Mouse (Mus musculus): Measurements from ENCODE around the gene Lima1.
"Not testable (repeated sequence)": the region's sequence is repeated elsewhere in the genome, so short reads cannot be mapped to it uniquely, and the experiment has no call there.

Lima1 gene

DNA sequence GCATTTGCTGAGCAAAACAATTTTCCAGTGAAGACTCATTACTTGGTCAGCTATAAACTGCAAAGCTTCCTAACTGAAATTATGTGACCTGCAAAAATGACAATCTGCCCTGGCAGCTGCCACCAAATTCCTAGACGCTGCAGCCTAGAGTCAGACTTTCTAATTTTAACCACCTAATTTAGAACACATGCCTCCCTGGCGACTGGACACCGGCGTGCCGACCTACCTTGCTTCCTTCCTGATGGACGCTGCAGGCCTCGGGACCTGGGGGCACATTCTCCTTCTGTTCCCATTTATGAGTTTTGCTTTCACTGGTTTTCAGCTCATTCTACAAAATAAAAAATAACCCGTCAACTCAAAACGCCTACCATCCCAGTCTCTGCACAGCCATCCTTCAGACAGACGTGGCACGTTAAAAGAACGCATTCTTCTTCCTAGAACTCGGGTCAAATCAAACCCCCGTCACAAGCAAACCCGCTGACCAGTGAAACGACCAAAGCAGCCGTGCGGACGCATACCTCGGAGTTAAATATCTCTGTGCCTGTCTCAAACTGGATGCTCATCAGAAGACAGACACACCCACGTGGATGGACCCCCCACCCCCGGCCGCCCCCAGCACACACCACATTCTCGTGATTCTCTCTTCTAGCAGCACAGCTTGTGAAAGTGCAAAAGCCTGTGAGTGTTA, 73.2 kb downstream of the Lima1 start:
- no peak for DNase-seq

DNA sequence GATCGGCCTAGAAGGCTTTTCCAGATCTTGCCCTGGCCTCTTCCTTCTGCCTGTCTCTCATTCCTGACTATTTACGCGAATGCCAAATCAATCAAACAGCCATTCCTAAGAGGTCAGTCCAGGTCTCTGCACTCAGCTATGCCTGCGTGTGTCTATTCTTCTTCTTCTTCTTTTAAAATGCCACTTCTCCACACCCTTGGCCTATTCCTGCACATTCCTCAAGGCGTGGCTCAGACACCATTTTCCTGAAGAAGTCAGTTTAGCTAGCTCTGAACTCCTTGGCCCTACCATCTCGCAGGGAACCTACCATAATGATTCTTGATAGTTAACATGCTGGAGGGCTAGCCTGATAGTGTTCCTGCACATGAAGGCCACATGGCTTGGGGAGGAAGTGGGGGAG, 75.5 kb downstream of the Lima1 start:
- DNase-seq, result no peak

DNA sequence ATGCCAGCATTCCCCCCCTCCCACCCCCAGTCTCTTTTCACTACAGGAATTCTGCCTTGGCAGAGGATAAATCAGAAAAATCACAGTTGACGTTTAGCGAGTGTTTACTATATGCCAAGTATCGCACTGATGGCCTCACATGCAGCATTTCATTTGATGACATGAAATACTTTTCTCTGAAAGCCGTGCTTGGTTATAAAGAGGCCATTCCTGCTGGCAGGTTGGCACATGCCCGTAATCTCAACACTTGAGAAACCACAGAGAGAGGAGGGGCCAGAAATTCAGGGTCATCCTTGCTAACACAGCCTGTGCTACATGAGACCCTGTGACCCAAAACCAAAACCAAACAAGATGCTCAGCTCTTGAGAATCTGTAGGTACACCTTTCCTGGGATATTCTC, 77.4 kb downstream of the Lima1 start:
- DNase-seq, result no peak

DNA sequence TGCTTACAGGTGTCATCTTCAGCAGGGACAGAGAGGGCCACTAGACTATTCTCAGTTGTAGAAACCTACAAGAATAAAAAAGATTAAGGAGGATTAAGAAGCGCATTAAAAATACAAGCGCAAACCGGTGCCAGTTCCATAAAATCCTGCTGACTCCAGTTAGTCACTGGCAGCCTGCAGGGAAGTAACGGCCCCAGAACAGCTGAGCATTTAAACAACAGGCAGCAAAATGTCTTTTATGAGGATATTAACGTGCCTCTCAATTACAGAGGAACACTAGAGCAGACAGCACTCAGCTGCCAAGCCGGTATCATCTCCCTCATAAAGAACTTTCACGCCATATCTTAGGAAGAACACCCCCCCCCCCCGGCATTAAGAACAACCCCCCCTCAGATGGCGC, 78.5 kb downstream of the Lima1 start:
- DNase-seq, result no peak

DNA sequence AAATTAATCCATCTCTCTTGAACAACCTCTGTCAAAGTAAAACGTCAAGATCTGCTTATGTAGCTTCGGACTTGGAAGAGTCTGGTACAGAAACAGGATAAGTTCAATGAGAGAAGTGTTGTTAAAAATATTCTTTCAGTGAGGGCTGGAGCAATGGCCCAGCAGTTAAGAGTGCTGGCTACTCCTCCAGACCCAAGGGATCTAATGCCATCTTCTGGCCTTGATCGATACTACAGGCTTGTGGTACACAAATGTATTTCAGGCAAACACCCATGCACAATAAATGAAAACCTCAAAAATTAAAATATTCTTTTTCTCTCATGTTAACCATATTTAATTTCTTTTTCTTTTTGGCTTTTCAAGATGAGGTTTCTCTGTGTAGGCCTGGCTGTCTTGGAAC, 79.2 kb downstream of the Lima1 start:
- peak; percentile 30 for DNase-seq

DNA sequence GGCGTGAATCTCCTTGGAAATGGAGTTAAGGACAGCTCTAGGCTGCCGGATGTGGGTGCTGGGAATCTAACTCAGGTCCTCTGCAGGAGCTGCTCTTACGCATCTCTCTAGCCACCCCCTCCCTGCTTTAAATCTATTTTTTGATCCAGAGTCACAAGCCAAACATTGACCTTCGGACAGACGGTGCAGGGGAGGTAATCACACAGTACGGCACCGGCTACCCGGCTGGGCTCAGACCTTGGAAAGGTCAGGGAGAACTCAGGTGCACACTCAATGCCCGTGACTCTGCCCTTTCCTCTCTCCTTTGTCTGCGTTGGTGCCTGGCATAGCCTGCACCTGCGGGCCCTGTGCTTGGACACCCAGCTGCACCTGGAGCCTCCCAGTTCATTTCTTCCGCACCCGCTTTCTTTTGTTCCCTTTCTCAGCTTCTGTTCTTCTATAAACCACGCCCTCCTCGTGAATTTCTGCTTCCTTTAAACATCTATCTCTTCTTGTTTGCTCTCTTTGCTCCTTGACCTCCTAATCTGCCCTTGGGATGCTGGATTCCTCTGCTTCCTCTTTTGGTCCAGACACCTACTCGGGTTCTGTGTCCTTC, 82.9 kb downstream of the Lima1 start:
- no peak for DNase-seq

DNA sequence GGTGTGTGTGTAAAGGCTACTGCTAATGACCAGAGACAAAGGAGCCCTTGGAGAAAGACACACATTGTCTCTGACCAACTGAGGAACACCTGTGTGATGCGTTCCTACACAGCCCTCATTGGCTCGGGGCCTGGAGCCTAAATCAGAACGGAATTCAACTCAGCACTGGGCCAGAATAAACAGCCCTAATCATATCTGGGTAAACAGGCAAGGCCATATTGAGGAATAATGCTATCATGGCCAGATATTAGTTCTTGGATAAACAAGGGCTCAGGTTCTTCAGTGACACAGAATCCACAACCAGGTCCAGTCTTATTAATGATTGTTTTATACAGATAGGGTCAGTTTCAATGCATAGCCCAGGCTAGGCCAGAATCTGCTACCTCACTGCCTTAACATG, 84.3 kb downstream of the Lima1 start:
- DNase-seq, result no peak

DNA sequence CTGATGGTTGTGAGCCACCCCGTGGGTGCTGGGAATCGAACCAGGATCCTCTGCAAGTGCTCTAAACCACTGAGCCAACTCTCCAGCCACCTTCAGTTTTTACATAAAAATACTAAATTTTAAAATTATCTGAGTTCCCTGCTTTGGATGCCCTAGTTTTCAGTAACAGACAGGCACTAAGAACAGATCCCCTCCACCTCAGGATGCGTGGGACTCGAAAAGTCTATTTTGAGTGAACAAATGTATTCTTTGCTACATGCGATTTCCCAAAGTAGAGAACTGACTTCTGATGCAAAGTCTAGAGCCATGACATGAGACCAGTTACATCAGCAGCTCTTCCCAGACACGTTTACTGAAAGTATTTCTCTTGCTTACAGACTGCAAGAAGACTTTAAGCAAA, 84.8 kb downstream of the Lima1 start:
- DNase-seq, result no peak

DNA sequence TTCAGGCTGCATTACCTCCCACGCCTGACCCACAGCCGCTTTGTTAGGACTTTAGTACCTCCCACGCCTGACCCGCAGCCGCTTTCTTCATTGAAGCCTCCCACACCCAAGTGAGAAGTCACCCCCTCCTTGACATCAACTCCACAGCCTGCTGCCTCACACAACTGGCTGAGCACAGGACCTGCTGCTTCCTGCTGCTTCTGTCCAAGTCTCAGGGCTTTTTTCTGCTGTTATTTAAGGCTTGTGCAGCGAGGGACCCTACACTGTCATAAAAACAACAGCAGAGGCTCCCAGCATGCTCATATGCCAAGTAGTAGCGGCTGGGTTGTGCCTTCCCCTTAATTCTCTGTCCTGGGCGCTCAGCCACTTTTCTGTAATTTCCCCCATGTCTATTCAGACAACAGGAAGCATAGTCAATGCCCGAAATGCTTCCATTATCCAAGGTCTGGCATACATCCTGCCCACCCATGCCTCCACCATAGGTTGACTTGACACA, 87.6 kb downstream of the Lima1 start:
- DNase-seq, result no peak

DNA sequence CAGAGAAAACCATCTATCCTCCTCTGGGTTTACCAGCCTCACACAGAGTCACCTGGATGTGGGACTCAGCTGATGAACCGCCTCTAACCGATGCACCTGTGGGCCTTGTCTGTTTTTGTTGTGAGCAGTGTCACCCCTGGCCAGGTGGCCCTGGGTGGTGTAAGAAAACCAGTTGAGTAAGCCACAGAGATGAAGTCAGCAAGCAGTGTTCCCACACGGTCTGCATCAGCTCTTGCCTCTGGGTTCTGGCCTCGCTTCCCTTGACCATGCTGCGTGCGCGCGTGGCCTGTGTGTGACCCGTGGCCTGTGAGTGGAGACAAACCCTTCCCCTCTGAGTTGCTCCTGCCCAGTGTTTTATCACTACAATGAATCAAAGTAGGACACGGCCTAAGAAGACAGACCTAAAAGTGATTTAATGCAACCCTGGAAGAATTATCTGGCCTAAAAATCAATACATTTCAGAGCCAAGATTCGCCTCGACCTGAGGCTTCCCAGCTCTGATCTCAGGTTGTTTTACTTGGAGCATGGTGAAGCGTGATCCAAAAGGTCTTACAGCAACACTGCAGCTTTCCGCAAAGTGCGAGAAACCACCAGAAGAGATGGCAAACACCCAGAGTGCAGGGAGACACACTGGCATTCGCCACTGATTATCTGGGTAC, 96.5 kb downstream of the Lima1 start:
- DNase-seq, result no peak

DNA sequence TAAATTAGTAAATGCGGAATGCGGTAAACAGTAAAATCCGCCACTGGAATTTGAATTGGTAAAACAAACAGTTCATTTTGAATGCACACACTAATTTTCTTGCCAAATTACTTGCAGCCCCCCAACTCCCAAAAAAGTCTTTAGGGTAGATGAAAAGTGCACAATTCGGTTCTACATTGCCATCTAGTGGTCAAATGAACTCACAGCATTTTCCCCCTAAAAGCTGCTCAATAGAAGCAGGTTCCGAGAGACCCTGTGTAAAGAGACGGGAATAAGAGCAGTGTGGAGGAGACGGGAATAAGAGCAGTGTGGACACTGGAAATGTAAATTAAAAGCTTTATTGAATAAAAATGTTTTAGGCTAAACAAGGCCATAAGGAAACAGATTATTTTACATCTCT, 97.1 kb downstream of the Lima1 start:
- DNase-seq, result peak; percentile 78

DNA sequence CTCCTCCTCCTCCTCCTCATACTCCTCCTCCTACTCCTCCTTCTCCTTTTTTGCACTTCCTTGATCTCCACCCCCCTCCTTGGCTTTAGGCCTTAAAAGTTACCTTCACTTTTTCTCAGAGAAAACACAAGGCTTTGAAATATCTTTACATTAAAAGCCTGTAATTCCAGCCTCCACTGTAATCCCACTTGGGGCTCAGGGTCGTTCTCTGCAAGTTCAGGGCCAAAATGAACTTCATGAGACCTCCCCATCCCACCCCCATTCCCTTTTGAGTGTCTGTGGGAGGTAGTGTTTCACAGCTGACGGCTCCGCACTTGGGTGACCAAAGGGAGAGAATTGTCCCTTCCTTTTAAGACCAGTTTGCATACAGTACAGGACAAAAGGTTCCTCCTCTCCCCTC, 102.3 kb downstream of the Lima1 start:
- peak; percentile 6 for DNase-seq

DNA sequence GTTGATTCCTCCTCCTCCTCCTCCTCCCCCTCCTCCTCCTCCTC, 102.6 kb downstream of the Lima1 start, which contains the start of gene Cers5:
Gene Cers5, minus strand, starts transcription at position 5 of the 44 bp plus-strand sequence.
- not testable (repeated sequence) for DNase-seq

DNA sequence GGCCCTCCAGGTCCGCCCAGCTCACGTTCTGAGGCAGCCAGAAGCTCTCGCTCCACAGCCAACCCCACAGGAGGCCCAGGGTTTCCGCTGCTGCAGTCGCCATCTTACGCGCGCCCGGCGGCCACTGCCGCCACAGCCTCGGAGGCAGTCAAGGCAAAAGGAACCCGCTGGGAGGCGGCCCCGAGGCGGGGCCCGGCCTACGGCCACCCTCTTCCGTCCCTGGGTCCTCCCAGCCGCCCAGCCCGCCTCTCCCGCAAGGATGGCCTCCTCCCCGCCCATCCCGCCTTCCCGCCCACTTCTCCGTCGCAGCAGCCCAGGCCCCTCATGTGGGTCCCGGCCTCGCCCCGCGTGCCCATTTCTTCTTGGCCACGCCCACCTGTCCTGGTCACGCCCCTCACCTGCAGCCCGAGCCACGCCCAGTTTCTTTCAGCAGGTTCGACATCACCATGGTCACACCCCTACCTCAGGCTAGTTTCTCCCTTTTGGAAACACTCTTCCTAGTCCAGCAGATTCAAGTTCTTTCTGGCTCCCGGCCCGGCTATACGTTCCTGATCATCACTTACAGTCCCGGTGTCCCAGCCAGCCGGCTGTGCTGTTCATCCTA, 102.9 kb downstream of the Lima1 start:
- peak; percentile 89 for DNase-seq

DNA sequence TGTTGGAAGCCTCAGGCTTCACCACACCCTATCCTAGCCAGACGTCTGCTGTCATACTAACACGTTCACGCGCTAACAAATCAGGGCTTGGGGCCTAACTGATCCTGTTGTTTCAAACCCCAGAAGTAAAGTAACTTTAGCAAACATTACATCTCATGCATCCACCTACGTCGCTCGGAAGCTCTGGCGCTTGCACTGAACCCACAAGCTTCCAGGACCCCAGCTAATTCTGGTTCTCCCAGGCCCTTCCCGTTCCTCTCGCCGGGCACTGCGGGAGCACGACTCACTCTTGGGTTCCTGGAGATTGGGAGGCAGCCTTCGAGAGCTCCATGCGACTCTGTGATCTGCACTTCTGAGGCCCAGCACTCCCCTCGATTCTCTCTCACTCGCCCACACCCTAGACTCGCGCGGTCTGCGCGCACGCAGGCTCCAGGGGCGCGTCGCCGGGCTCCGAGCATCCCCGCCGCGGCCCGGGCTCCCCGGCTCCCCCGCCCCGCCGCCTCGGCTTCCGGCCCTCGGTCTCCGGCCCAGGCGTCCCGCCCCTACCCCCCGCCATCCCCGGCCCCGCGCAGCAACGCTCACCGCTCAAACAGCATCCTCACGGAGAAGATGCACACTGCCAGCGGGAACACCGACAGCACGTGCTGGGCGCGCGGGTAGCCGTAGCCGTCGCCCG, 103.5 kb downstream of the Lima1 start:
- DNase-seq, result no peak

DNA sequence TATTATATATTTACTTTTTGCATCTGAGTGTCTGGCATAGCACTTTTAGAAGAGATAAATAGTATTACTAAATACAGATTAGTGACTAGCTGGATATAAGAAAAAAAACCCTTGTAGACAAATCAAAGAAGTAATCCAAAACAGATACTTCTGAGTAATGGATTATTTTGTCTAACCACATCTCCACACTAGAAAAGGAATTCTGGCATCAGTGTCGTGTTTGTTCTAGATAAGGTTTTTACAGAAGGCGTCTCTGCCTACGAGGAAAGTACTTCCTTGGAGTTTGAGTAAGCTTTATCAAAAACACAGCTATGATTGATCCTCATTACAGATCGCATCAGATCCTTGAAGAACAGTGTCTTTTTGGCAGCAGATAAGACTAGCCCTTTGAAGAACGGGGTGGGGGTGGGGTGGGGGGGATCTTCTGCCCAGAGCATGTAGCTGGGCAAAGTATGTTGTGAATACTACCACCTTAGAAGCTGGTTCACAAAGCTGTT, 104.2 kb downstream of the Lima1 start:
- no peak for DNase-seq

DNA sequence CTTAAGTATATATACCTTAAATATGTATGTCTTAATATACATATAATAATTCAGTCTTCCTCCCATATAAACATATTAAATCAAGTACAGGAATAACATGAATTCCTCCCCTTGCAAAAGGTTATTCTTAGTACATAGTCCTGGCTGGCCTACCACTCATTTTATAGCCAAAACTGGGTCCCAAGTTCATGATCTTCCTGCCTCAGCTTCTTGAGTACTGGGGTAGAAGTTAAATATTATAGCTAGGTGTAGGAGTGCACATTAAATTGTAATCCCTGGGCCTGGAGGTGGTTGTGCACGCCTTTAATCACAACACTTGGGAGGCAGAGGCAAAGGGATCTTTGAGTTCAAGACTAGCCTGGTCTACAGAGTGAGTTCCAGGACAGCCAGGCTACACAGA, 106.5 kb downstream of the Lima1 start:
- DNase-seq, result no peak

DNA sequence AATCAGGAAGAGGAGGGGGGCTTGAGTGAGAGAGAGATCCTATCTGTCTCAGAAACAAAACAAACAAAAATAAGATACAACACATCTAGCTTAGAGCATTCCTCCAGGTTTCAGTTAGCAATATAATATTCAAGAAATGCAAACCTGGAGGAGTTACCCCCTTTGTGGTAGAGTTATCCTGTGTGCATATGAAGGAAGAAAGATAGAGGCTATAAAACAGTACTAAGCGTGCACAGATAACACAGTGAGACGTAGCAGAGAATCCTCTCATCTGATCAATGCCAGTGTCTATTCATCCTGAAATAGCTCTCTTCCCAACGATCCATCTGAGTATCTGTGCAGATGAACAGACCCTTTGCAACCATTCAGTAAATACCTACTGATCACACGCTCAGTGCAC, 107.8 kb downstream of the Lima1 start:
- no peak for DNase-seq

DNA sequence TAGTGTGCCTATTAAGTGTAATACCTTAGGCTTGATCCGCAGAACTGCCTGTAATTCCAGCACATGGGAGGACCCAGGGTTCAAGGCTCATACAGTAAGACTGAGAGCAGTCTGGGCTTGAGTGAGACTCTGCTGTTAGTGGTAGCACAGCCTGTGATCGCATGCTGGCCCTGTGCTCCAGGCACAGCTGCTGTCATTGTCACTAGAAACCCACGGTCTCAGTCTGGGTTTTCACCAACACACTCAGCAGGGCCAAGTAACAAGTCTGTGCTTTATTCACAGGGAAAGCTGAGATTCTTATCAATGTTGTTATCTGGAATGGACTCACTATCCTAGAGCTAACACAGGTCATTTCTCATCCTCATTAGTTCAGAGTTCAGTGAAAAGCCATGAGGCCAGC, 121.1 kb downstream of the Lima1 start:
- DNase-seq, result no peak

DNA sequence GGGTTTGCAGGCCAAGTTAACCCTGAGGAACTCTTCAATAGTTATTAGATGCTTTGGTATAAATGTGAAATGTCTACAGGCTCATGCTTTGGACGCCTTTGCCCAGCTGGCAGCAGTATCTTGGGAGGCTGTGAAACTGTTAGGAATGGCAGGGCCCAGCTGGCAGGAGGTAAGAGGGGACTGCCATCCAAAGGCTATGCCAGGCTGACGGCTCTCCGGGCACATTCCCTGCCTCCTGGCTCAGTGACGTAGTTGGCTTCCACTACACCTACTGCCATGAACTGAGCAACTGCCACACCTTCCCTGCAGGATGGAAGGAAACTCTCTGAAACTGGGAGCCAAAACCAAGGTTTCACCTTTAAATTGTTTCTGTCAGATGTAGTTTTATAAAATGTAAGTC, 135.0 kb downstream of the Lima1 start:
- DNase-seq, result no peak

DNA sequence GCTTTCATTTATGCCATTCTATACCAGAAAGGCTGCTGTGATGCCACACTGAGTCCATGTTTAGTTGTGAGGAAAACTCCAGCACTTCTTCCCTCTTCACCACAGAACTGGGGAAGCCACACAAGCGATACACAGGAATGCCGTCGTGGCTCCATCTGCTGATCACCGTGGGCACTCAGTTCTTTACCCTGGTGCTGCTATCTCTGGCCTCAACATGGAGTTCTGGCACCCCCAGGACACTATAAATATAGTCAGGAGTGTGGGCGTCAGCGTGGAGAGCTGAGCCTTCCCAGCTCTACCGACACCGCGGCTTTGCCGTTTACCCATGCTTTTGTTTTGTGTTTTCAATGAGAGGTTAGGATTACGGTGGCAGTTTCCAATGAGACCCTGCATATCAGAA, 138.6 kb downstream of the Lima1 start:
- DNase-seq, result no peak

DNA sequence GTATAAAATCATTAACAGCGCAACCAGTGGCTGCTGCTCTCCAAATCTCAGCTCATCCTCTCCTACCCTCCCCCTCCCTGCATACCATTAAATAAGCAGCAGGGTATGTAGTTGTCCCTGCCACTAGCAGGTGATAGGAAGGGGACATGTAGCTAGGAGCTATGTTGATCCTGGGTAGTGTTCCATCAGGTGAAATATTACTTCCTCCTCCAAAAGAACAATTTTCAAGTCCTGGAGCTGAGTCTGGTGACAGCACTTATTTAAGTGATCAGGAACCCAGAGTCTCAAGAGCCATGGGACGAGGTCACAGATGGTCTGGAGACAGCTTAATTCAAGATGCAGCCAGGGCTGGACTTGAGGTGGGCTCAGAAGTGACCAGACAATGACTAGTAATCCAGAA, 139.6 kb downstream of the Lima1 start:
- DNase-seq, result no peak

DNA sequence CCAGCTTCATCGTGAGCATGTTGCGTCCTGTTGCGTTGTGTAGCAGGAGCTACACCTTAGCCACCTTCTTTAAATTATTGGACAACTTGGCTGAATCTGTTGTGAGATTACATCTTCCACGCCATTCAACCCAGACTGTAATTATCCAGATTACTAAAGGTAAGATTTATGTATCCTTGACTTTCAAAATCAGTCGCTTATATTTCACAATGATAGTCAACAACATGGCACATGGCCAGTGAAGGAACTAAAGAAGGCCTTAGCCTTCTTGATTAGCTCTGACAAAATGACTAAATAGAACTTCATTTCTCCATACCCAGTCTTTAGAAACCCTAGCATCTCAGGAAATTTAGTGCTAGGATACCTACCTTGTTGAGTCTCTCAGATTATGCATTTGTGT, 142.1 kb downstream of the Lima1 start:
- DNase-seq, result no peak

DNA sequence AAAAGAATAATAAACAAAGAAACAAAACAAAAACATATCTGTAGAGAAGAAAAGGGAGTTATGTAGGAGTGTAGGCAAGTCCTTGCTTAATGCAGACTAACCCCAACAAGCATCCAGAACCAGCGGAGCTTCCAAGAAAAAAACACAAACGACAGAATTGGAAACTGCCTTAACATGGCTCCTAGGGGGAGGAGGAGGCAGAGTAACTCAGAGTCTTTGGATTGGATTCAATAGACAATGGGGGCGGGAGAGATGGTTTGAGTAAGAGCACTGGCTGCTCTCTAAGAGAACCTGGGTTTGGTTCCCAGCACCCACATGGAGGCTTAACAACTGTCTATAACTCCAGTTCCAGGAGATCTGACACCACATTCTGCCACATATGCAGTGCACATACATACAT, 143.6 kb downstream of the Lima1 start:
- no peak for DNase-seq
